Mouse (Mus musculus) heart, embryonic 12.5 days (tissue): ENCODE measurements around the gene Krt222. TPM values are rescaled to one million over a fixed set of nuclear protein-coding genes. Genes with fewer than 3 reads are reported as not detected.

ENCODE experiments used
- ATAC-seq: fragments of 200-750 bp; cut with Nextera tagmentation; 2 replicates; pipeline ENCODE4 v1.8.0; 2017; ENCODE audit warnings: moderate TSS enrichment, moderate library complexity; ENCODE audit not compliant: insufficient number of reproducible peaks, low FRiP score
- H3K27ac ChIP-seq: fragments of 300-500 bp; sonication (generic); 2 replicates; pipeline ENCODE4 v1.5.1; 2016; ENCODE audit warnings: mild to moderate bottlenecking, moderate library complexity; ENCODE audit not compliant: poor library complexity, severe bottlenecking
- H3K27me3 ChIP-seq: fragments of 300-500 bp; sonication (generic); replicated peaks from 2 replicates; pipeline ENCODE4 v1.6.1; 2016; ENCODE audit warnings: mild to moderate bottlenecking, moderate library complexity
- H3K36me3 ChIP-seq: fragments of 300-500 bp; sonication (generic); 2 replicates; pipeline ENCODE4 v1.6.1; 2016; ENCODE audit warnings: mild to moderate bottlenecking, moderate library complexity
- H3K4me1 ChIP-seq: fragments of 300-500 bp; sonication (generic); replicated peaks from 2 replicates; pipeline ENCODE4 v1.6.1; 2016; ENCODE audit warnings: mild to moderate bottlenecking
- H3K4me2 ChIP-seq: fragments of 300-500 bp; sonication (generic); 2 replicates; pipeline ENCODE4 v1.6.1; 2016; ENCODE audit warnings: mild to moderate bottlenecking, moderate library complexity
- H3K4me3 ChIP-seq: fragments of 300-500 bp; sonication (generic); 2 replicates; pipeline ENCODE4 v1.5.1; 2016; ENCODE audit warnings: mild to moderate bottlenecking
- H3K9ac ChIP-seq: fragments of 300-500 bp; sonication (generic); 2 replicates; pipeline ENCODE4 v1.6.1; 2016; ENCODE audit warnings: mild to moderate bottlenecking, moderate library complexity
- H3K9me3 ChIP-seq: fragments of 300-500 bp; sonication (generic); replicated peaks from 2 replicates; pipeline ENCODE4 v1.6.1; 2016; ENCODE audit warnings: mild to moderate bottlenecking, moderate library complexity
- WGBS: fragments of 180-500 bp; shearing (Covaris S2); methylation state at CpG from one replicate; pipeline ENCODE4 v1.1.7; 2016; 5-methylcytosine and 5-hydroxymethylcytosine counted together
- polyA plus RNA-seq: library from polyadenylated mRNA; unstranded; fragments of >200 nt; fragmentation: Nextera tagmentation; extraction: Ambion mirVana; gene quantifications from 2 replicates; pipeline ENCODE4 v1.2.1, GENCODE M21; 2016

The Krt222 gene
- polyA plus RNA-seq, 1 experiment from 2014 or later = 1.6 TPM

DNA sequence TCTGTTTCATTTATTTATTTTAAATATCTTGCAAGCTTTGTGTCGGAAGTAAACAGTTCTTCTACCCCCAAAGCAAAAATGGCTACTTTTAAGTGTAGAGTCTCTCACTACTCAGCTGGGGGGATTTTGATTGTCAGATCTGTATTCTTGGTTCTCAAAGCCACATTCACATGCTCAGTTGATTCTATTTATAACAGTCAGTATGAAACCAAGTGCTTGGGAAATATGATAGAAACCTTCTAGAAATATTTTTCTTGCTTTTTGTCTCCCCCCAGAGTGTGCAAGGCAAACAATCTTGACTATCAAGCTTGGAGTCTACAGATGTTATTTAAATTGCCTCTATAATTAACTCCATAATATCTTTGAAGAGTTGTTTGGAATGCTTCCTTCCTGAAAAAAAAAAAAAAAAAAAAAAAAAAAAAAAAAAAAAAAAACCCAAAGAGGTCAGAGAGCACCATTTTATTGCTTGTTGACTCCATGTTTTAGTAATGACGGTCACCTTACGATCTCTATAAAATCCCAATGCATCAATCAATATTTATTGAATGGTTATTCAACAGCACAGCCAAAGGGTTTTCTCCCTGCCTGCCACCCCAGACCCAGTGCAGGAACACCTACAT lies 575 bp downstream of the Krt222 start:
- WGBS = 76% methylated on average over 3 of the region's 3 CpGs
- H3K4me3 ChIP-seq = peak overlapping the region; percentile 43

DNA sequence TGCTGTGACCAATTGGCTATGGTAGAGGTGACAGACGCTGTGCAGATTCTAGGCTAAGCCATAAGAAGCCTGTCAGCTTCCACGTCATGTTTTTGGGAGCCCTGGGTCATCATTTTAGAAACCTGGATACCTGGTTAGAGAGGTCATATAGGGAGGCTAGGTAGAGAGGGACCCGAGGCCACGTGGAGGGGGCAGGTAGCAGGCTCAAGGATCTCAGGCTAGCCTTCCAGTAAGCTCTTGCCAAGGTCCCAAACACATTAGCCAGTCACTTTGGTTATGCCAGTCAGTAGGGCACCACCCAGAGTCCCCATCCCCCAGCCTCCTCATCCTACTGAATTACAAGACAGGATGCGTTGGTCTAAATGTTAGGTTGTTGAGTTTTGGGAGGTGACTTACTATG lies 1.8 kb downstream of the Krt222 start:
- H3K9ac ChIP-seq = no peak overlapping the region
- H3K4me3 ChIP-seq = no peak overlapping the region
- no peak overlapping the region for H3K27ac ChIP-seq
- no peaks in the 10 kb centered on the region for H3K9me3 ChIP-seq
- no peak overlapping the region for H3K4me2 ChIP-seq
- no peaks in the 10 kb centered on the region for H3K36me3 ChIP-seq
- peaks cover 12% of the 10 kb centered on the region for H3K4me1 ChIP-seq
- WGBS = 63% methylated on average over 5 of the region's 5 CpGs
- no peak for ATAC-seq
- no peaks in the 10 kb centered on the region for H3K27me3 ChIP-seq

More for the DNA sequence above, 575 bp downstream of the Krt222 start:
- peaks cover 10% of the 10 kb centered on the region for H3K4me1 ChIP-seq
- no peaks in the 10 kb centered on the region for H3K36me3 ChIP-seq
- no peak for ATAC-seq
- H3K27me3 ChIP-seq = no peaks in the 10 kb centered on the region
- H3K9me3 ChIP-seq = no peaks in the 10 kb centered on the region
- 0 out of 2 replicates have a peak overlapping the region, but pooled peaks have one; percentile 18 for H3K27ac ChIP-seq
- peak overlapping the region; percentile 80 for H3K4me2 ChIP-seq
- peak overlapping the region; percentile 16; the same call in 1 of the 2 replicates for H3K9ac ChIP-seq

DNA sequence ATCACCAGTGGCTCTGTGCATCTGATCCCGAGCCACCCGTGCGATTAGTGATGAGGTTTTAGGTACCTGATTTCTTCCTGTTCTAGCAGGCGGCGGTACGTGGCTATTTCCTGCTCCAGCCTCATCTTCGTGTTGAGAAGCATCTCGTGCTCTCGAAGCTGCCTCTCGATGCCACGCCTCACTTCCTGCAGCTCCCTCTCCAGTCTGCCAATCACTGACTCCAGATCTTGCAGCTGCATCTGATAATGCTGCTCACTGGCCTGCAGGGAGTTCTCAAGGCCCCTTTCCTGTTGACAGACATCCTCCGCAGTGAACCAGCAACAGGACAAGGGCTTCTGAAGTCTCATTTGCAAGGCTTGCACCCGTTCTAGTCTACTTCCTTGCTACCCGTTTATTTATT lies 5.4 kb downstream of the Krt222 start:
- no peak for ATAC-seq
- H3K36me3 ChIP-seq = no peaks in the 10 kb centered on the region
- H3K27me3 ChIP-seq = no peaks in the 10 kb centered on the region
- H3K9me3 ChIP-seq = no peaks in the 10 kb centered on the region
- H3K4me2 ChIP-seq = peak overlapping the region; percentile 35; the same call in 1 of the 2 replicates
- WGBS = 32% methylated on average over 14 of the region's 14 CpGs
- H3K4me3 ChIP-seq = no peak overlapping the region
- H3K27ac ChIP-seq = no peak overlapping the region
- peaks cover 6% of the 10 kb centered on the region; the same call in 1 of the 2 replicates for H3K4me1 ChIP-seq
- H3K9ac ChIP-seq = no peak overlapping the region

DNA sequence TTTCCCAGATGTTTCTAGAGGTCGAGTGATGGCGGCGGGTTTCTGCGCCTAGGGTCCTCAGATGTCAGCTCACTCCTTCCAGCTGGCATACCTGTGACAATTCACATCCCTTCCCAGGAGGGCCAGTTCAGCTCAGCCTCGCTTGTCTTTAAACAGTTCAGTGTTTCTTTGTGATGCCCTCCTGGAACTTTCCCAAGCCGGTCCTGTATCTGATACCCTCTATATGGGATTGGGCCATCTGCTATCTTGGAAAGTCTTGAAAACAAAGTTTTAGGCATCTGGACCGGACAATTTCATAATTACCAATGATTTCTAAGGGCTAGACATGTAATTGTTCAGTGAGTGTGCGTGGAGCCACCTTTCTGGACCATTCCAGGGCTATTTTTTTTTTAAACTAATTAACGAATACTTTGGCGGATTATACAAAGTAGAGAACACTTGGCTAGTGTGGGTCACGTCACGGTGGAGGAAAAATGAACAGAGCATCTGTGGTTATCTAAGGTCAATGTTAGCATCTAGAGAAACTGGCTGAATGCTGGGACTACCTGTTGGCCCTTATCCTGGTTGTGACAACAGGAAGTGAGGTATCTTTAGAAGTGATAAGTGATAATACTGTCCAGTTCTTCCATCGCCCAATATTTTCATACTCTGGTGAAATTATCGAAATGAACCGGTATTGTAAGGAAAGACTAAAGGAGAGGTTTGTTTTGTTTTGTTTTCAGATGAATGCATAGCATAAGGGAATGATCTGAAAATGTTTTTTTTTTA lies 12.7 kb downstream of the Krt222 start:
- peak overlapping the region; percentile 92 for H3K4me3 ChIP-seq
- H3K36me3 ChIP-seq = peaks cover 16% of the 10 kb centered on the region
- peak; percentile 18; the same call in 1 of the 2 replicates for ATAC-seq
- H3K27ac ChIP-seq = peak overlapping the region; percentile 96
- no peaks in the 10 kb centered on the region for H3K27me3 ChIP-seq
- no peaks in the 10 kb centered on the region for H3K9me3 ChIP-seq
- H3K4me2 ChIP-seq = peak overlapping the region; percentile 77
- WGBS = 22% methylated on average over 15 of the region's 15 CpGs
- peaks cover 15% of the 10 kb centered on the region for H3K4me1 ChIP-seq
- H3K9ac ChIP-seq = peak overlapping the region; percentile 98

DNA sequence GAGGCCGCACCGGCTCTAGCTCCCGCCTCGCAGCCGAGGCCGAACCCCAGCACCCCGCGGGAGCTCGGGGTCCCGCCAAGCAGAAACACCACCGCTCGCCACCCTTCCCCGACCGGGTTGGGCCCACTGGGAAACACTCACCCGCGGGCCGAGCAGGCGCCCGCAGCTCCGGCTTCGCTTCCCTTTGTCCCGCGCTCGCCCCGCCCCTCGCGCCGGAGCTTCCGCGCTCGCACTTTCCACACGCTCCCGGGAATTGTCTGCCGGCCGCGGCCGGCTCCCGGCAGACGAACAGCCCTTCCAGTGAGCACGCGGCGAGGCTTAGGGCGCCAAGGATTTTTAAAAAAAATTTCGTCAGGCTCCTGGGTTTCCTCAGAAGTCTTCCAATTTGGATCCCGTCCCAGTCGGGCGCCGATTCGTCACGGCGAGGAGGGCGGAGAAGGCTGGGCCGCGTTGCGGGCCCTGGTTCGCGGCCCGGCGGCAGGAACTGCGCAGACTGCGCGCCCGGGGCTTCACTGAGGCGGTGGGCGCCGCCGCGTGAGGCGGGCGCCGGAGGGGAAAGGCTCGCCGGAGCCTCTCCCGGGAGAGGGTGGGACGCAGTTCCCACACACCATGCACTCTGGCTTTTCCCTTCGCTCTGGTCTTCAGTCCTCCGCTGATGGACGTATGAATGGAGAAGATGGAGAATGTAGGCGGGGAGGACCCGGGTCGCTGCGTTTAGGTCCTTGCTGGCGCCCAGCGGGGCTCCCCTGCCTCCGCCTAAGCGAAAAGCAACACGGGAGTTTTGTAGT lies 13.4 kb downstream of the Krt222 start, which contains the start of gene Smarce1:
TSS of gene Smarce1 (minus strand) at position 757 of the 788 bp plus-strand sequence.
- Histone ChIP-seq H3K9me3 (no peaks in the 10 kb centered on the region), H3K27me3 (no peaks in the 10 kb centered on the region), H3K4me1 (peaks cover 15% of the 10 kb centered on the region), H3K9ac (peak within 1 kb of the TSS; percentile 98), H3K36me3 (peaks cover 21% of the 10 kb centered on the region), H3K4me3 (peak within 1 kb of the TSS; percentile 92), H3K4me2 (peak within 1 kb of the TSS; percentile 77), H3K27ac (peak within 1 kb of the TSS; percentile 96)
- under 1% methylated on average over 85 of the region's 87 CpGs for WGBS
- peak; percentile 91 for ATAC-seq

DNA sequence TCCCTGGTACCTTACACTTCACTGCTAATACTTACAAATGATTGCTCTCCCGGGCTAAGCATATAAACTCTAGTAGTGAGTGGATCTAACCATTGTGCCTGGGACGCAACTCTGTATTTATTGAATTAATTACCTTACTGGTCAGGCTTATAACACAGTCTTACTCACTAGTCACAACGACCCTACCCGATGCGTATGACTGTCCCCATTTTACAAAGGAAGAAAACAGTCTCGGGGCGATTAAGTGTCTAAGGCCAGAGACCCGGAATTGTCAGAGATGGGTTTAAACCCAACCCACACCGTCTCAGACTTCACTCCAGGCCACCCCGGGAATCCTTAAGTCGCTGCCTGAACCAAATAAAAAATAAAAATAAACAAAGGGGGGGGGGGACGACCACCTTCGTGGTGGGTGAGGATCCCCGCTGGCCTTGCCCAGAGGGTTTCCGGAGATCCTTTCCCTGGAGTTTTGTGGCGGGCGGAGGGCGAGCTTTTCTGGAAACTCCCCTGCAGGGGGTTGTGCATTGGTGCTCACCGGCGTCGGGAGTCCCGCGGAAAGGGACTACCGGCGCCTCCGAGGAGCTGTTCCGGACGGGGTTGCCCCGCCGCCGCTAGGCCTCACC lies 14.1 kb downstream of the Krt222 start:
- Histone ChIP-seq H3K27me3 (no peaks in the 10 kb centered on the region), H3K4me2 (peak overlapping the region; percentile 77), H3K9me3 (no peaks in the 10 kb centered on the region), H3K36me3 (peaks cover 28% of the 10 kb centered on the region), H3K27ac (peak overlapping the region; percentile 96), H3K4me3 (peak overlapping the region; percentile 92), H3K4me1 (peaks cover 15% of the 10 kb centered on the region), H3K9ac (peak overlapping the region; percentile 98)
- peak; percentile 69 for ATAC-seq
- under 1% methylated on average over 31 of the region's 31 CpGs for WGBS

DNA sequence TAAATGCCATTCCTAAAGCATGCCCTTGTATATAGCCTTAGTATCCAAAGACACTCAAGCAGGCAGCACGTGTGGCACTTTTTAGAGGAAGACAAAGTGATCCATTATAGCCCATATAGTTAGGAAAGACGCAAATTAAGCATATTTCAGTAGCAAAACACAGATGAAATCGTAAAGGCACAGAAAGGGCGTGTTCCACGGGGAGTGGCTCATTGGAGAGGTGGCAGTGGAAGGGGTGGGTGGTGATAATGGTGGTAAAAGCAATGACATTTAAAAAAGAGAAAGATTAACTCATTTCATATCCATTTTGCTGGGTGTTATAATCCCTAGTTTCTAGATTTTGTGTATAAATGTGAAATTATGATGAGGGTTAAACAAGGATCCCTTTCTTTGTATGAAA lies 17.6 kb downstream of the Krt222 start:
- H3K36me3 ChIP-seq = peaks cover 52% of the 10 kb centered on the region
- H3K4me2 ChIP-seq = no peak overlapping the region
- peaks cover 23% of the 10 kb centered on the region for H3K4me1 ChIP-seq
- H3K4me3 ChIP-seq = no peak overlapping the region
- no peaks in the 10 kb centered on the region for H3K27me3 ChIP-seq
- H3K27ac ChIP-seq = no peak overlapping the region
- 86% methylated on average over 5 of the region's 5 CpGs for WGBS
- H3K9ac ChIP-seq = no peak overlapping the region
- H3K9me3 ChIP-seq = no peaks in the 10 kb centered on the region
- ATAC-seq = no peak

DNA sequence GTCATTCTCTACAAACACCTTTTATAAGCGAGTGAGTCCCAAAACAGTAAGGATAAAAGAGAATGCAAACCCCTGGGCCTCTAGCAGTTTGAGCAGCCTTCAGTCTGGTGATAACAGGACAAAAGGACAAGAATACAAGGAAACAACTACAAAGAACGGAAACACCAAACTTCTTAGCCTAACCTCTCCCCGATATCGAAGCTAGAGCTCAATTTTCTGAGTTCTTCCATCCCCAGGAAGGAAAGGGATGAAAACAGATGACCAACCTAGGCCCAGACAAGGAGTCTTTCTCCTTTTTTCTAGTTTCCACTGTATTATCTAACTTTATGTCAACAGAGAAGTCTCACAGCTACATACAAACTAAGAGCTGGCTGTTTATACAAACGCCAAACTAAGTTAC lies 20.6 kb downstream of the Krt222 start:
- Histone ChIP-seq H3K27me3 (no peaks in the 10 kb centered on the region), H3K27ac (no peak overlapping the region), H3K9ac (no peak overlapping the region), H3K4me2 (no peak overlapping the region), H3K4me3 (no peak overlapping the region), H3K4me1 (peaks cover 15% of the 10 kb centered on the region; the same call in 1 of the 2 replicates), H3K9me3 (no peaks in the 10 kb centered on the region), H3K36me3 (peaks cover 73% of the 10 kb centered on the region)
- no peak for ATAC-seq
- WGBS = 59% methylated on average over 5 of the region's 5 CpGs

DNA sequence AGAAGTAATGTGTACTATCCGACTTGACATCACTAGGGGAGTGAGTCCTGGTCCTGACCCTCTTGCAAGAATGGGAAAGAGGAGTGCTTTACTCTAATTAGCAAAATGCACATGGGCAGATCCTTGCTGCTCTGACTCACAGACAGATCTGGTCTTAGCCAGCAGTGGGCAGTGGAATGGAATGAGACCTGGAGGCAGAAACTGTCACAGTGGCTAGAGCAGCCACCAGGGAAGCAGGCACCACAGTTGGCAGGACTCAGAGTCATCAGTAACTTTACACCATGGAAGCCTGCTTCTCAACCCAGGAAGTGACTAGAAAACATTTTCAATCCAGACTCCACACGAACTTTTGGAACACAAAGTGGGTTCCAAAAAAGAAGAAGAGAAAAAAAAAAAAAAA lies 22.1 kb downstream of the Krt222 start:
- Histone ChIP-seq H3K36me3 (peaks cover 74% of the 10 kb centered on the region), H3K27me3 (no peaks in the 10 kb centered on the region), H3K9me3 (no peaks in the 10 kb centered on the region), H3K4me3 (no peak overlapping the region), H3K27ac (0 out of 2 replicates have a peak overlapping the region, but pooled peaks have one; percentile 38), H3K4me2 (no peak overlapping the region), H3K9ac (no peak overlapping the region), H3K4me1 (peaks cover 14% of the 10 kb centered on the region; the same call in 1 of the 2 replicates)
- 67% methylated on average over 2 of the region's 2 CpGs for WGBS
- ATAC-seq = no peak

DNA sequence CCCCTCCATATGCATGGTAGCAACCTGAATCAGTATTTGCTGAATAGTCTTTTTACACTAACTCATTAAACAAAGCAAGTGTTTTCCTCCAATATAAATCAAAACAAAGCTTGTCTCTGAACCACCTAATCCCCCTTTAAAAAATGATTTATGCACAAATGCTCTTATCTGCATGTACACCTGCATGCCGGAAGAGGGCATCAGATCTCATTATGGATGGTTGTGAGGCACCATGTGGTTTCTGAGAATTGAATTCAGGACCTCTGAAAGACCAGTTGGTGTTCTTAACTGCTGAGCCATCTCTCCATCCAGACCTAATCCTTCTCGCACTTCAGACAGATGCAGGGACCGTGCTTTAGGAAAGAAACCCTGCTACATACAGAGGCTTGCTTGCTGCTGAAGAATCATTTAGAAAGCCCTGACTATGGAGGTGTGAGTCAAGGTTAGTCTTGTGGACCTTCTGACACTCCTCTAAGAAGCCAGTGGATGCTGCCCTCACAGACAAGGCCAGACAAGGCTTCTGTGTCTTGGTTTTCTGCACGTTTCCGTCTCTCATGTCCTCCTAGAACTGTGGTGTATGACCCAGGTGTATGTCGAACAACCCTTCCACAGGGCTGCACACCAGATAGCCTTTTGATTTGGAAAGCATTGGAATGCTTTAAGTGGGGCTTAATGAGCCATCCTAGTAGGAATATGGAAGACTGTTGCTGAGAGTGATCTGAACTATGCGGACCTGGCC lies 26.5 kb downstream of the Krt222 start:
- Histone ChIP-seq H3K9me3 (no peaks in the 10 kb centered on the region; the same call in 1 of the 2 replicates), H3K4me2 (no peak overlapping the region), H3K27ac (no peak overlapping the region), H3K4me1 (peaks cover 12% of the 10 kb centered on the region), H3K36me3 (peaks cover 81% of the 10 kb centered on the region), H3K4me3 (no peak overlapping the region), H3K9ac (no peak overlapping the region), H3K27me3 (no peaks in the 10 kb centered on the region)
- 89% methylated on average over 7 of the region's 7 CpGs for WGBS
- no peak for ATAC-seq
